Mouse (Mus musculus): Measurements from ENCODE around the gene Adam8.

DNA sequence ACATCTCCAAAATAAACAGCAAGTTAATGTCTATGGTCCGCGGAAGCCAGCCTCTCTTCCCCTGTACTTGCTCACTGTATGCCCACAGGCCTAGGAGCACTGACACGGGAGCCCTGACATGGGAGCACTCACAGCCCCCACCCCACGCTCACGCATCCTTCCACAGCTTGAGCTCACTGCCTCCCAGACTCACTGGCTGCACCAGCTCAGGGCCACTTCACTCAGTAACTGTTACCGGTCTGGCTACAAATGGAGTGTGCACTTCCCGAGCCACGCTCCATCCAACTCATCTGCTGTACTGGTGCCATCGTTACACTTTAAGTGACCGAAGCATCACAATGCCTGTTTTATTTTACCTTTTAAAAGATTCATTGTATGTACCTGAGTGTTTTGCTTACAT, 40.0 kb upstream of the Adam8 start:
- TF ChIP-seq POLR2A (IDR thresholded peaks at IDR 0.05; ENCODE audit: borderline replicate concordance, control insufficient read depth, low read depth, low read length) (no peak), CTCF (IDR thresholded peaks at IDR 0.05; ENCODE audit: control insufficient read depth, insufficient read depth, low read length) (no peak)

All from bone marrow, adult 2 months (tissue).